Mouse (Mus musculus) CH12.LX (cell line): ENCODE measurements at regions not wholly inside any gene's neighbourhood (a gene's known extent, or its start where the extent isn't known, plus 50 kb on each side); places are given as distances from the start of the nearest gene placed in this dataset.

ENCODE experiments used
- DNase-seq: peaks from one replicate; pipeline ENCODE4 v3.0.0-alpha.2; 2013; ENCODE audit errors: extremely low read depth
- H3K27ac ChIP-seq: 2 replicates; pipeline ENCODE4 v1.5.1; 2012; ENCODE audit warnings: low read depth, mild to moderate bottlenecking, control low read depth, moderate library complexity; ENCODE audit not compliant: insufficient read depth
- H3K27me3 ChIP-seq: replicated peaks from 2 replicates; pipeline ENCODE3; 2012; ENCODE audit warnings: inconsistent platforms
- H3K36me3 ChIP-seq, 2 experiments: replicated peaks in 1 of 2; 2 replicates each; pipeline versions ENCODE3 to v1.6.1; 2012; ENCODE audit warnings: inconsistent platforms in 1 of 2, low read length in 1 of 2, mild to moderate bottlenecking in 1 of 2, mixed read lengths in 1 of 2, moderate library complexity in 1 of 2; ENCODE audit not compliant: control insufficient read depth in 1 of 2, insufficient read depth in 1 of 2
- H3K4me1 ChIP-seq, 2 experiments: 2 replicates each; pipeline ENCODE4 v1.6.1; 2012; ENCODE audit warnings: inconsistent platforms in 1 of 2, moderate library complexity in 1 of 2; ENCODE audit not compliant: insufficient read depth in 2 of 2, control insufficient read depth in 1 of 2
- H3K4me2 ChIP-seq: 2 replicates; pipeline ENCODE4 v1.6.1; 2012; ENCODE audit warnings: low read depth, mild to moderate bottlenecking, control low read depth; ENCODE audit not compliant: poor library complexity, insufficient read depth, severe bottlenecking
- H3K4me3 ChIP-seq, 3 experiments: fragments of 150-350 bp in 1 of 3; sonication (generic) in 1 of 3; replicated peaks in 1 of 3; 2 replicates each; pipeline versions ENCODE3 to v1.5.1; 2011 to 2012; ENCODE audit warnings: low read depth in 2 of 3, low read length in 2 of 3, mild to moderate bottlenecking in 2 of 3, moderate library complexity in 2 of 3, control low read depth in 1 of 3, improper control_type of control experiment in 1 of 3, inconsistent platforms in 1 of 3, mixed read lengths in 1 of 3; ENCODE audit not compliant: poor library complexity in 1 of 3
- H3K79me2 ChIP-seq: replicated peaks from 2 replicates; pipeline ENCODE4 v1.6.1; 2012; ENCODE audit warnings: mild to moderate bottlenecking, moderate library complexity; ENCODE audit not compliant: control insufficient read depth, poor library complexity, insufficient read depth, severe bottlenecking; ENCODE audit errors: extremely low read depth
- H3K9ac ChIP-seq: 2 replicates; pipeline ENCODE4 v1.6.1; 2012; ENCODE audit warnings: low read depth, mild to moderate bottlenecking, control low read depth, moderate library complexity; ENCODE audit not compliant: insufficient read depth
- H3K9me3 ChIP-seq: replicated peaks from 2 replicates; pipeline ENCODE3; 2012; ENCODE audit warnings: low read length, inconsistent platforms, mixed read lengths
- CHD1 ChIP-seq: IDR thresholded peaks from 2 replicates; pipeline ENCODE4 v1.6.1; 2012; ENCODE audit warnings: low read depth, low read length, improper control_type of control experiment, inconsistent platforms
- CTCF ChIP-seq, 2 experiments: IDR thresholded peaks in 1 of 2; conservative IDR thresholded peaks in 1 of 2; 2 replicates each; pipeline ENCODE4 v1.5.1; 2011 to 2012; ENCODE audit warnings: low read depth in 2 of 2, low read length in 2 of 2, improper control_type of control experiment in 1 of 2, inconsistent platforms in 1 of 2, mild to moderate bottlenecking in 1 of 2, moderate library complexity in 1 of 2
- ELF1 ChIP-seq: IDR thresholded peaks from 2 replicates; pipeline ENCODE4 v1.6.1; 2014; ENCODE audit warnings: low read depth, mild to moderate bottlenecking, inconsistent platforms, low read length, improper control_type of control experiment
- EP300 ChIP-seq: IDR thresholded peaks from 2 replicates; pipeline ENCODE4 v1.6.1; 2011; ENCODE audit warnings: low read length, improper control_type of control experiment
- ETS1 ChIP-seq: conservative IDR thresholded peaks from 2 replicates; pipeline ENCODE4 v1.6.1; 2012; ENCODE audit warnings: low read depth, mild to moderate bottlenecking, inconsistent platforms, low read length, improper control_type of control experiment, moderate library complexity
- GABPA ChIP-seq: IDR thresholded peaks from 2 replicates; pipeline ENCODE4 v1.6.1; 2012; ENCODE audit warnings: low read depth, low read length, improper control_type of control experiment, inconsistent platforms; ENCODE audit not compliant: insufficient replicate concordance
- JUN ChIP-seq: IDR thresholded peaks from 2 replicates; pipeline ENCODE4 v1.6.1; 2011; ENCODE audit warnings: low read depth, mild to moderate bottlenecking, low read length, improper control_type of control experiment, moderate library complexity; ENCODE audit not compliant: insufficient read depth
- JUND ChIP-seq: conservative IDR thresholded peaks from 2 replicates; pipeline ENCODE4 v1.6.1; 2011; ENCODE audit warnings: low read depth, low read length, improper control_type of control experiment
- MAX ChIP-seq: IDR thresholded peaks from 2 replicates; pipeline ENCODE4 v1.6.1; 2011; ENCODE audit warnings: low read length, improper control_type of control experiment
- MEF2A ChIP-seq: IDR thresholded peaks from 2 replicates; pipeline ENCODE4 v1.6.1; 2014; ENCODE audit warnings: low read depth, mild to moderate bottlenecking, inconsistent platforms, low read length, improper control_type of control experiment, borderline replicate concordance
- MXI1 ChIP-seq: IDR thresholded peaks from 2 replicates; pipeline ENCODE4 v1.6.1; 2011; ENCODE audit warnings: mild to moderate bottlenecking, low read depth, low read length, improper control_type of control experiment
- MYC ChIP-seq: IDR thresholded peaks from 2 replicates; pipeline ENCODE4 v1.6.1; 2011; ENCODE audit warnings: low read depth, mild to moderate bottlenecking, improper control_type of control experiment, low read length
- NELFE ChIP-seq: IDR thresholded peaks from 2 replicates; pipeline ENCODE4 v1.6.1; 2011; ENCODE audit warnings: low read depth, low read length, improper control_type of control experiment
- POLR2AphosphoS2 ChIP-seq: IDR thresholded peaks from 2 replicates; pipeline ENCODE4 v1.6.1; 2011; ENCODE audit warnings: low read depth, low read length, improper control_type of control experiment
- RAD21 ChIP-seq: IDR thresholded peaks from 2 replicates; pipeline ENCODE4 v1.6.1; 2011; ENCODE audit warnings: low read depth, mild to moderate bottlenecking, low read length, improper control_type of control experiment, moderate library complexity
- SMC3 ChIP-seq: IDR thresholded peaks from 2 replicates; pipeline ENCODE4 v1.6.1; 2011; ENCODE audit warnings: low read depth, low read length, improper control_type of control experiment
- TBP ChIP-seq: conservative IDR thresholded peaks from 2 replicates; pipeline ENCODE4 v1.6.1; 2011; ENCODE audit warnings: low read depth, low read length, improper control_type of control experiment
- UBTF ChIP-seq: IDR thresholded peaks from 2 replicates; pipeline ENCODE4 v1.6.1; 2012; ENCODE audit warnings: low read depth, mild to moderate bottlenecking, inconsistent platforms, low read length, improper control_type of control experiment, moderate library complexity
- USF2 ChIP-seq: conservative IDR thresholded peaks from 2 replicates; pipeline ENCODE4 v1.6.1; 2011; ENCODE audit warnings: low read depth, low read length, improper control_type of control experiment
- ZKSCAN1 ChIP-seq: IDR thresholded peaks from 2 replicates; pipeline ENCODE4 v1.6.1; 2012; ENCODE audit warnings: low read depth, inconsistent platforms, low read length, improper control_type of control experiment, borderline replicate concordance
- ZMIZ1 ChIP-seq: IDR thresholded peaks from 2 replicates; pipeline ENCODE4 v1.6.1; 2012; ENCODE audit warnings: low read depth, mild to moderate bottlenecking, inconsistent platforms, low read length, improper control_type of control experiment
- dilution Hi-C: fragments of 300-500 bp; cut with MboI; formaldehyde crosslinking; loops from 2 replicates; pipeline ENCODE4 v1.14.3; 2020; ENCODE audit warnings: low sequenced_read_pairs; ENCODE audit not compliant: extremely low pct_unique_long_range_greater_than_20kb, extremely low pct_ligation_motif_present
- in situ Hi-C: fragments of 300-500 bp; cut with MboI; formaldehyde crosslinking; loops from 3 replicates; pipeline ENCODE4 v1.14.3; 2019; ENCODE audit warnings: low sequenced_read_pairs, low pct_ligation_motif_present, low pct_unique_long_range_greater_than_20kb, mixed read lengths

DNA sequence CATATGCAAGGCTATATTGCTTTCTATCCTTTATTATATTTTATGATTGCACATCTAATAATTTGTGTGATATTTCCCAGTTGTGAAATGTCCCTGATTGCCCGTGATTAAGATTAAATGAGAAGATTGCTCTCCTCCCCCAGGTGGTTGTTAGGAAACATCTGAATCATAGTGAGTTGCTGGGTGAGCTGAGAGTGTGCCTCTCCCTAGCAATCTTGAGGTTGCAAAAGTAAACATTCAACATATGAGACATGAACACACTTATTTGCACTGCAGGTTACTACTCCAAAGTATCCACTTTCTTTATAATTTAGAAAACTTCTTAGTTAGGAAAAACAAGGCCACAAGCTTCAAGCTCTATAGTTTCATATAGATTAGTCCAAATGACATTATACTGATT, 899.6 kb upstream of the Acvr2a start:
- H3K4me1 ChIP-seq = no peaks in the 10 kb centered on the region
- H3K36me3 ChIP-seq = no peaks in the 10 kb centered on the region
- no peaks in the 10 kb centered on the region for H3K27me3 ChIP-seq
- no peak overlapping the region for H3K9ac ChIP-seq
- H3K79me2 ChIP-seq = no peaks in the 10 kb centered on the region
- no peak for TF ChIP-seq CHD1
- no peak for TF ChIP-seq POLR2AphosphoS2
- in situ Hi-C loops (no loop called here), dilution Hi-C loops (no loop called here)
- H3K9me3 ChIP-seq = peaks cover 2% of the 10 kb centered on the region
- H3K27ac ChIP-seq = no peak overlapping the region
- DNase-seq = no peak
- H3K4me3 ChIP-seq = no peak overlapping the region
- no peak overlapping the region for H3K4me2 ChIP-seq

DNA sequence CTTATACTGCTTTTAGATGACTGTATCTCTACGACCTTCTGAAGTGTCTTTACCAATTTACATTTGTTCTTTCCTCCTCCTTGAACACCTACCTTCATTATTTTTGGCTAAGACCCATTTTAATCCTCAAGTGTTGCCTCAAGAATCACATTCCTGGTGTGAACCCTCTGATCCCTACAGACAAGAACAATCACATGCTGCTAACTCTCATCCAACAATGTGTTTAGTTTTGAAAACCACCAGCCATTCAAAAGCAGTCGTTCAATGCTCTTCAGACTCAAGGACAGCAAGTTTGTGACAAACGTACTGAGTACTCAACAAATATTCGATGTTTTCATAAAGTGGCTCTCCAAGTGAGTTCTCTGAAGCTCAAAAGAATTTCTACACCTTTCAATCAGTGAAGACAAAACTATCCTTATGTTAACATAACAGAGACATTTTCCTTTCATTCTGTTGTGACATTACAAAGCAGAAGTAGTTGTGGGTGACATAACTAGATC, 898.9 kb upstream of the Acvr2a start:
- dilution Hi-C loops (no loop called here), in situ Hi-C loops (no loop called here)

DNA sequence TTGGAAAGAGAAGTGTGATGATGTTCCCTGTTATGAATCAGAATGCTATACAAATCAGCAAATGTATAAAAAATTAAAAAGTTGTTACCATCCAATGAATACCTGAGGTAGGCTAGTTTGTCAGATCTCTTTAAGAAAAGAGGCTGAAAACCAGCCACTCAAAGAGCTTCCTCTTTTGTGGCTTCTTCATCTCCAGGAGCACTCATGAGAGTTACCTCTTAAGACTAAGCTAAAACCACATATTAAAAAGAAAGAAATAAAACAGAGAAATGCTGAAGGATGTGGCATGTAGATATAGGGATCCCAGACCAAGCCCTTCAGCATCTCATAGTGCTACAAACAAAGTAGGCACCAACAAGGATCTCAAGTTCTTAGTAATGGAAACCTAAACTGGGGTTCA, 890.9 kb upstream of the Acvr2a start:
- H3K9me3 ChIP-seq = no peaks in the 10 kb centered on the region
- no peak for TF ChIP-seq TBP
- TF ChIP-seq CTCF (conservative IDR thresholded peaks at IDR 0.05 in 1 of 2, IDR thresholded peaks at IDR 0.05 in 1 of 2; ENCODE audit: low read depth in 2 of 2, low read length in 2 of 2) = no peak
- TF ChIP-seq USF2 = no peak
- TF ChIP-seq ELF1 = no peak
- no peak for TF ChIP-seq MAX
- no peak for TF ChIP-seq SMC3
- no peak for TF ChIP-seq MYC
- no peak for TF ChIP-seq MEF2A
- no peak for TF ChIP-seq ETS1
- TF ChIP-seq EP300 = no peak
- TF ChIP-seq ZMIZ1 = no peak
- TF ChIP-seq ZKSCAN1 = no peak
- H3K36me3 ChIP-seq = no peaks in the 10 kb centered on the region
- dilution Hi-C loops = no loop called here
- H3K27ac ChIP-seq = no peak overlapping the region
- no peak overlapping the region for H3K9ac ChIP-seq
- H3K27me3 ChIP-seq = no peaks in the 10 kb centered on the region
- H3K4me3 ChIP-seq = no peak overlapping the region
- H3K79me2 ChIP-seq = no peaks in the 10 kb centered on the region
- in situ Hi-C loops = no loop called here
- no peak overlapping the region for H3K4me2 ChIP-seq
- no peak for DNase-seq
- H3K4me1 ChIP-seq = no peaks in the 10 kb centered on the region

More for the DNA sequence above, 898.9 kb upstream of the Acvr2a start:
- no peak for DNase-seq
- Histone ChIP-seq H3K79me2 (no peaks in the 10 kb centered on the region), H3K27me3 (no peaks in the 10 kb centered on the region), H3K4me1 (no peaks in the 10 kb centered on the region), H3K36me3 (no peaks in the 10 kb centered on the region), H3K4me2 (no peak overlapping the region), H3K9ac (no peak overlapping the region), H3K4me3 (no peak overlapping the region), H3K27ac (no peak overlapping the region), H3K9me3 (peaks cover 2% of the 10 kb centered on the region)
- TF ChIP-seq GABPA = no peak
- TF ChIP-seq JUND = no peak
- TF ChIP-seq SMC3 = no peak
- TF ChIP-seq NELFE = no peak
- TF ChIP-seq RAD21 = no peak
- no peak for TF ChIP-seq JUN
- no peak for TF ChIP-seq ELF1
- no peak for TF ChIP-seq MXI1
- no peak for TF ChIP-seq UBTF
